Mouse (Mus musculus) MEL (cell line): ENCODE measurements at regions not wholly inside any gene's neighbourhood (a gene's known extent, or its start where the extent isn't known, plus 50 kb on each side); places are given as distances from the start of the nearest gene placed in this dataset.

ENCODE experiments used
- DNase-seq: peaks from one replicate; pipeline ENCODE4 v3.0.0; 2011; ENCODE audit warnings: low read depth, low spot score
- H3K27ac ChIP-seq: 2 replicates; pipeline ENCODE4 v1.5.1; 2012; ENCODE audit warnings: low read depth, mild to moderate bottlenecking, control low read depth, low read length, moderate library complexity; ENCODE audit not compliant: control insufficient read depth
- H3K27me3 ChIP-seq, 2 experiments: fragments of 150-350 bp in 1 of 2; sonication (generic) in 1 of 2; 2 replicates each; pipeline ENCODE4 v1.6.1; 2012; ENCODE audit warnings: low read length in 2 of 2, mild to moderate bottlenecking in 2 of 2, improper control_type of control experiment in 1 of 2, moderate library complexity in 1 of 2; ENCODE audit not compliant: insufficient read depth in 2 of 2, control insufficient read depth in 1 of 2
- H3K36me3 ChIP-seq, 2 experiments: 2 replicates each; pipeline ENCODE4 v1.6.1; 2012 to 2014; ENCODE audit warnings: low read length in 2 of 2, improper control_type of control experiment in 1 of 2, inconsistent platforms in 1 of 2, mild to moderate bottlenecking in 1 of 2; ENCODE audit not compliant: insufficient read depth in 2 of 2, control insufficient read depth in 1 of 2
- H3K4me1 ChIP-seq, 2 experiments: fragments of 150-350 bp in 1 of 2; sonication (generic) in 1 of 2; 2 replicates each; pipeline ENCODE4 v1.6.1; 2012; ENCODE audit warnings: low read length in 2 of 2, improper control_type of control experiment in 1 of 2, mild to moderate bottlenecking in 1 of 2; ENCODE audit not compliant: insufficient read depth in 2 of 2, control insufficient read depth in 1 of 2
- H3K4me3 ChIP-seq, 2 experiments: fragments of 150-350 bp in 1 of 2; sonication (generic) in 1 of 2; 2 replicates each; pipeline ENCODE4 v1.5.1; 2012; ENCODE audit warnings: low read depth in 2 of 2, low read length in 2 of 2, mild to moderate bottlenecking in 2 of 2, moderate library complexity in 2 of 2, control low read depth in 1 of 2, improper control_type of control experiment in 1 of 2; ENCODE audit not compliant: control insufficient read depth in 1 of 2, insufficient read depth in 1 of 2
- H3K79me2 ChIP-seq: 2 replicates; pipeline ENCODE4 v1.6.1; 2012; ENCODE audit warnings: mild to moderate bottlenecking, low read length, moderate library complexity; ENCODE audit not compliant: control insufficient read depth, poor library complexity, insufficient read depth
- H3K9ac ChIP-seq: 2 replicates; pipeline ENCODE4 v1.6.1; 2012; ENCODE audit warnings: low read depth, mild to moderate bottlenecking, control low read depth, low read length, moderate library complexity; ENCODE audit not compliant: control insufficient read depth, poor library complexity, severe bottlenecking
- H3K9me3 ChIP-seq: fragments of 150-350 bp; sonication (generic); replicated peaks from 2 replicates; pipeline ENCODE4 v1.6.1; 2012; ENCODE audit warnings: mild to moderate bottlenecking, low read length, improper control_type of control experiment, moderate library complexity; ENCODE audit not compliant: insufficient read depth
- BHLHE40 ChIP-seq: IDR thresholded peaks from 2 replicates; pipeline ENCODE4 v1.6.1; 2012; ENCODE audit warnings: low read depth, mild to moderate bottlenecking, inconsistent platforms, low read length, improper control_type of control experiment, borderline replicate concordance
- CHD2 ChIP-seq: IDR thresholded peaks from 2 replicates; pipeline ENCODE4 v1.6.1; 2011; ENCODE audit warnings: low read length, improper control_type of control experiment
- E2F4 ChIP-seq: IDR thresholded peaks from 2 replicates; pipeline ENCODE4 v1.6.1; 2011; ENCODE audit warnings: low read depth, low read length, improper control_type of control experiment, borderline replicate concordance
- GABPA ChIP-seq: IDR thresholded peaks from 2 replicates; pipeline ENCODE4 v1.6.1; 2012; ENCODE audit warnings: low read depth, mild to moderate bottlenecking, inconsistent platforms, low read length, improper control_type of control experiment, moderate library complexity
- GATA1 ChIP-seq: IDR thresholded peaks from 2 replicates; pipeline ENCODE4 v1.6.1; 2011; ENCODE audit warnings: low read depth, low read length, improper control_type of control experiment
- HCFC1 ChIP-seq: IDR thresholded peaks from 2 replicates; pipeline ENCODE4 v1.6.1; 2012; ENCODE audit warnings: low read depth, mild to moderate bottlenecking, inconsistent platforms, low read length, improper control_type of control experiment, moderate library complexity
- JUND ChIP-seq: IDR thresholded peaks from 2 replicates; pipeline ENCODE4 v1.6.1; 2011; ENCODE audit warnings: low read depth, mild to moderate bottlenecking, improper control_type of control experiment, low read length
- MAFK ChIP-seq: IDR thresholded peaks from 2 replicates; pipeline ENCODE4 v1.6.1; 2011; ENCODE audit warnings: low read depth, mild to moderate bottlenecking, low read length, improper control_type of control experiment, borderline replicate concordance
- MAX ChIP-seq: IDR thresholded peaks from 2 replicates; pipeline ENCODE4 v1.6.1; 2011; ENCODE audit warnings: low read length, improper control_type of control experiment
- MAZ ChIP-seq: IDR thresholded peaks from 2 replicates; pipeline ENCODE4 v1.6.1; 2012; ENCODE audit warnings: low read depth, mild to moderate bottlenecking, inconsistent platforms, low read length, improper control_type of control experiment
- MEF2A ChIP-seq: IDR thresholded peaks from 2 replicates; pipeline ENCODE4 v1.6.1; 2014; ENCODE audit warnings: low read depth, mild to moderate bottlenecking, inconsistent platforms, low read length, improper control_type of control experiment; ENCODE audit not compliant: poor library complexity, insufficient replicate concordance, severe bottlenecking; ENCODE audit errors: extremely low read depth
- MYB ChIP-seq: IDR thresholded peaks from 2 replicates; pipeline ENCODE4 v1.6.1; 2011; ENCODE audit warnings: mild to moderate bottlenecking, low read depth, low read length, improper control_type of control experiment
- MYC ChIP-seq: IDR thresholded peaks from 2 replicates; pipeline ENCODE4 v1.6.1; 2011; ENCODE audit warnings: low read depth, mild to moderate bottlenecking, low read length, improper control_type of control experiment, moderate library complexity
- NELFE ChIP-seq: IDR thresholded peaks from 2 replicates; pipeline ENCODE4 v1.6.1; 2011; ENCODE audit warnings: low read depth, low read length, improper control_type of control experiment
- NRF1 ChIP-seq: IDR thresholded peaks from 2 replicates; pipeline ENCODE4 v1.6.1; 2014; ENCODE audit warnings: low read depth, mild to moderate bottlenecking, inconsistent platforms, low read length, improper control_type of control experiment, moderate library complexity; ENCODE audit not compliant: poor library complexity, insufficient read depth, severe bottlenecking
- RCOR1 ChIP-seq: IDR thresholded peaks from 2 replicates; pipeline ENCODE4 v1.6.1; 2012; ENCODE audit warnings: low read depth, mild to moderate bottlenecking, inconsistent platforms, low read length, improper control_type of control experiment
- SIN3A ChIP-seq: IDR thresholded peaks from 2 replicates; pipeline ENCODE4 v1.6.1; 2012; ENCODE audit warnings: low read length, improper control_type of control experiment, inconsistent platforms
- SMC3 ChIP-seq: IDR thresholded peaks from 2 replicates; pipeline ENCODE4 v1.6.1; 2011; ENCODE audit warnings: low read depth, low read length, improper control_type of control experiment
- TBP ChIP-seq: IDR thresholded peaks from 2 replicates; pipeline ENCODE4 v1.8.0; 2011; ENCODE audit warnings: low read depth, low read length, improper control_type of control experiment
- USF1 ChIP-seq: IDR thresholded peaks from 2 replicates; pipeline ENCODE4 v1.6.1; 2014; ENCODE audit warnings: low read depth, mild to moderate bottlenecking, inconsistent platforms, low read length, improper control_type of control experiment, moderate library complexity
- ZC3H11A ChIP-seq: IDR thresholded peaks from 2 replicates; pipeline ENCODE4 v1.6.1; 2012; ENCODE audit warnings: low read depth, mild to moderate bottlenecking, inconsistent platforms, low read length, improper control_type of control experiment
- ZKSCAN1 ChIP-seq: IDR thresholded peaks from 2 replicates; pipeline ENCODE4 v1.6.1; 2012; ENCODE audit warnings: low read depth, mild to moderate bottlenecking, inconsistent platforms, low read length, improper control_type of control experiment, moderate library complexity
- ZNF384 ChIP-seq: IDR thresholded peaks from 2 replicates; pipeline ENCODE4 v1.6.1; 2012; ENCODE audit warnings: low read depth, mild to moderate bottlenecking, inconsistent platforms, low read length, improper control_type of control experiment

DNA sequence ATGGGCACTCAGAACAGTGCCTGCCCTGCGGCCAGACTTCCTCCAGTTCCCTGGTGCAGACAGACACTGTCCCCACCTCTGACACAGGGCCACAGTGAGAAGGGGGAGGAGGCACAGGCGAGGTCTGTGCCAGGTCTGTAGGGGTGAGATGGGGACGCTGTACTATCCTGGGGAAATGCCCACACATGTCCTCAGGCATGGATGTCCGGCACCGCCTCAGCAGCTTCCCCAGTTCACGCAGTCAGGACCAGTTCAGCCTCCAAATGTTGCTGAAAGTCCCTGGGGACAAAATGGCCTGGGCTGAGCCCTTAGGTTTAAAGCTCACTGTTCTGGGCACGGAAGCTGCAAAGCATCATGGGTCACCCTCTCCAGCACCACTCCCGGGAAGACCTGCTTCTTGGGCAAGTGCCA is 78.4 kb upstream of the Ptpn1 start:
- H3K9me3 ChIP-seq: no peaks in the 10 kb centered on the region
- peaks cover 0 to 5% of the 10 kb centered on the region in 2 experiments; a peak in 2 of 4 replicates for H3K27me3 ChIP-seq
- no peak for DNase-seq
- TF ChIP-seq ZNF384 (no peak), E2F4 (no peak), GABPA (no peak), NELFE (no peak), CHD2 (no peak), ZC3H11A (no peak), SMC3 (no peak)
- no peaks in the 10 kb centered on the region for H3K36me3 ChIP-seq
- no peaks in the 10 kb centered on the region for H3K79me2 ChIP-seq
- H3K27ac ChIP-seq: no peak overlapping the region
- no peak overlapping the region for H3K4me3 ChIP-seq
- no peak overlapping the region for H3K9ac ChIP-seq
- no peaks in the 10 kb centered on the region for H3K4me1 ChIP-seq

DNA sequence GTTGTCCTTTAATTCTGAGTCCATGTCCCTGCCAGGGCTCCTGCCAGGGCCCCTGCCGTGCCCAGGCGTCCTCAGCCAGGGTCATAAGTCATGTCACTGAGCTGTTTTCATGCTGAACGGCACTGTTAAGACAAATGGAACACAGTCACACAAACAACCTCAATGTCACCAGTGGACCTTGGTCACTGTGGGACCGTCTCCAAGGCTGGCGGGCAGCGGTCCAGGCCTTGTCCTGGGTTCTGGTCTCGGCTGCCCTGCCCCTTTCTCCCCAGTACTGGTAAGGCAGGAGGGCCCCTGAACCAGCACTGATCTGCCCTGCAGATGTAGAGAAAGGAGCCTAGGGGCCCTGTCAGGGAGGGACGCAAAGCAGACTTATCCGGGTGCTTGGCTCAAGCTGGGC is 79.3 kb upstream of the Ptpn1 start:
- Histone ChIP-seq H3K9ac (no peak overlapping the region), H3K27ac (no peak overlapping the region), H3K27me3 (peaks cover 0 to 3% of the 10 kb centered on the region in 2 experiments; a peak in 2 of 4 replicates), H3K79me2 (no peaks in the 10 kb centered on the region), H3K9me3 (no peaks in the 10 kb centered on the region), H3K4me3 (no peak overlapping the region)
- no peak for DNase-seq
- TF ChIP-seq MAX (no peak), ZNF384 (no peak), TBP (no peak), NELFE (no peak), USF1 (no peak), MYB (no peak), MAZ (no peak), GATA1 (no peak), CHD2 (no peak), MEF2A (no peak), RCOR1 (no peak), ZKSCAN1 (no peak), JUND (no peak), HCFC1 (no peak), SIN3A (no peak), NRF1 (no peak), MAFK (no peak), BHLHE40 (no peak), ZC3H11A (no peak), MYC (no peak)
- TF ChIP-seq, all 39 proteins: peak for 0
- Histone ChIP-seq H3K4me1 (no peaks in the 10 kb centered on the region), H3K36me3 (no peaks in the 10 kb centered on the region)
